Mouse (Mus musculus): ENCODE results near the gene Kat14.

The Kat14 gene

DNA sequence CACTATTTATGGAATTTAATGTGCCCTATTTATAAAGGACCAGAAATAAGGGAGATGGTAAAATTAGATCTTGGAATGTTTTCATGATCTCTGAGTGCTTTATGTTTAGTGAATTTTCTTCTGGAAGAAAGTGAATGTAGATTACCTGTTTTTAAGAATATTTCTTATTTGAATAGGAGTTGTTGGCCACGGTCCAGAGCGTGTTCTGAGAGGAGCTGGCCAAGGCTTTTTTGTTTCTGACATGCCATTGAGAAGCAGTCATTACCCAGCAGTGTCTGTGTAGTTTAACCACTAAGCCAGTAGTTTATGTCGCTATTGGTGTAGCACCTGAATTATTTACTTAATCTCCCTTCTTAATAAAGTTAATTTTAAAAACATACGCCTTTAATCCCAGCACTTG, 13.0 kb downstream of the Kat14 start:
- no peak for DNase-seq (ENCODE audit: low spot score)

- DNase-seq (ENCODE audit: low spot score), result no peak
These were observed 13.9 kb downstream of the Kat14 start for GRCm38 (mm10) chr2:144382624-144383138.

- DNase-seq (ENCODE audit: low spot score), result no peak
These were observed 17.5 kb downstream of the Kat14 start for GRCm38 (mm10) chr2:144386296-144386695.

DNA sequence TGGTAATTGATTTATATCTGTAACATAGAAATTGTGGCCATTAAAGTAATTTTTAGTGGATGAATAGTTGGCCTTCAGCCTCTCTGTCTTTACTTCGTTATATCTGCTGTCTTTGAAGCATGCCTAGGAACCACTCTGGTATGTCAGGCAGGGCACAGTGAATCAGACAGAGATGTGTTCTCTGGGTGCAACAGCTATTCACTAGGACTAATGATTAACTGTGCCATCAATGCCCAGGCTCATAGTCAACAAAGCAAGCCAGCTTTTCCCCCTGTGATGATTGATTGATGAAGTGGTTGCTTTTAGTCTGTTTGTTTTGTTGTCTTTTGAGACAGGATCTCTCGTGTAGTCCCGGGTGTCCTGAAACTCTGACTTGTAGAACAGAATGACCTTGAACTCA, 19.6 kb downstream of the Kat14 start:
- no peak for DNase-seq (ENCODE audit: low spot score)

DNA sequence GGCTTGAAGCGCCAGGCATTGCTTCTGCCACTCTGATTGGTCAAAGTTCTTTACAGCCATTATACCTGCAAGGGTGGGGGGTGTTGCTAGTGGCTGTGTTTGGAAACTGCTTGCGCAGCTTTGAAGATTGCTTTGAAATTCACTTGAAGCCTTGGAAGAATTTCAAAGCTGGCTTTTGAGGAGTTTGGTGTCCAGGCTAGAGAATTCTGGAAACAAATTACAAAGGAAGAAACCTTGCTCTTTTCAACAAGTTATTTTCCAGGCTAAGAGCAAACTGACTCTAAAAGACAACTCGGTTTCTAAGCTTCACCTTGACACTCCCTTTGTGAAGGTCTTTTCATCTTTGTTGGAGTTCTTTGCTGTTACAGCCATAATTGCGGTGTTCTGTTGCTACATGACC, 30.7 kb downstream of the Kat14 start:
- no peak for DNase-seq (ENCODE audit: low spot score)

DNA sequence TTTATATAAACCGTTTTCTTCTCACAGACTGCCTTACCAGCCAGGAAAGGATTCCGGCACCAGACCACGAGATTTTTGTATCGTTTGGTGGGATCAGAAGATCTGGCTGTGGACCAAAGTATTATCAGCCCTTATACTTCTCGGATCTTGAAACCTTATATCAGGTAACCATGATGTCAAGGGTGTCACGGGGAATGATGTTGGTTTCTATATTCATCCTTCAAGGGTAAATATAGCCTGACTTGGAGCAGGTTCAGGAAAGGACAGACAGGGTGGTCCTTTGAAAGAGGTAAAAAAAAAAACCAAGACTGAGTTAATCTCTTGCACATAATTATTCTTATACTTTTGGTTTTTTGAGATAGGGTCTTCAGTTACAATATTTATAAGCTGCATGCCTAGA, 31.9 kb downstream of the Kat14 start:
- no peak for DNase-seq (ENCODE audit: low spot score)

DNA sequence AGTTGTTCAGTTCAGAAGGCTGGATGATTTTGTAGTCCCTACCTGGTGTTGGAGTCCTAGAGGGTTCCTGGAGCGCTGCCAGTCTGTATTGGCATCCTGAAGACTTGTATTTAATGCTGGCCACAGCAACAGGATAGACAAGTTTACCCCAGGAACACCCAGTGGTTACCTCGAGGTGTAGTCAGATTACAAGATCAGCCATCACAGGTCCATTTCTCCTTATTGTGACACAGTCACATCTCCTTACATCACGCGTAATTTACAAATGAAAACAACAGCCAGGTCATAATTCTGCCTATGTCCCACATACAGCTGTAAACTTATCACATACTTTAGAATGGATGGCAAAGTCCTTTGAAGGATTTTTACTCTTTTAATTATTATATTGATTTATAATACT, 40.3 kb downstream of the Kat14 start:
- no peak for DNase-seq (ENCODE audit: low spot score)

- no peak for DNase-seq (ENCODE audit: low spot score)
These were observed 41.8 kb downstream of the Kat14 start for GRCm38 (mm10) chr2:144410603-144411002.

- no peak for DNase-seq (ENCODE audit: low spot score)
These were observed 45.9 kb downstream of the Kat14 start for GRCm38 (mm10) chr2:144414646-144415045.

DNA sequence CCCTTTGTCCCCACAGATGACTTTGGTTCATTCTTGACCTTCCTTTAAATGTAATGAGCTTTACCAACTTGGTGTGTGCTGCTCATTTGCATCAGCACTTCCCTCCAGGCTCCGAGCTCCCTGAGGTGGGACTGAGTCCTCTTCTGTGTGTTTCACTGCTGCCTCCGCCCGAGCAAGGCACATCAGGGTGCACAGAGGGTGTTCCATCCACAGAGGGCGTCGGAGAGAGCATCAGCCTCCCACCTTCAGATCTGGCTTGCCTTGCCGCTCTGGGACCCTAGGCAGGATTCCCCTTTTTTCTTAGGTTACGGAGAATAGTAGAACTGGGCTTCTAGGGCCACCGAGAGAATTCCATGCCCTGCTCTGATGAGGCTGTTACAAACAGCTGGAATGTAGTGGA, 48.1 kb downstream of the Kat14 start:
- no peak for DNase-seq (ENCODE audit: low spot score)

- DNase-seq (ENCODE audit: low spot score), result no peak
These were observed 49.3 kb downstream of the Kat14 start for GRCm38 (mm10) chr2:144418062-144418461.

GRCm38 (mm10) chr2:144422094-144422675, 53.4 kb downstream of the Kat14 start:
- DNase-seq (ENCODE audit: low spot score), result no peak

DNA sequence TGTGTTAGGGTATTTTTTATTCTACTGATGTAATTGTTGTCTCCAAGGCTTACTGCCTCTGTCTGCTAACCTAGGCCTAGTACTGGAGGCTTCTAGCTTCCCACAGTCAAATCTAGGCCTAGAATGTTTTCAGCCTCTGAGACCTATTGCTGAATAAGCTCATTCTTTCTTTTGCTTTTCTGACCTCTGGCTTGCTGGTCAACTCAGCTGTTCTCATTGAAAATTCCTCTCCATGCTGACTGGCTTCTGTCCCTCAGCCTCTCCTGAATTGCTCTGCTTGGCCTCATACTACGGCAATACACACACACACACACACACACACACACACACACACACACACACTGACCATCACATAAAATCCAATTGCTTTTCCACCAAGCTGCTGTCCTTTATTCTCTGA, 57.0 kb downstream of the Kat14 start:
- DNase-seq (ENCODE audit: low spot score), result no peak

- no peak for DNase-seq (ENCODE audit: low spot score)
These were observed 59.1 kb downstream of the Kat14 start for GRCm38 (mm10) chr2:144427852-144428251.

- DNase-seq (ENCODE audit: low spot score), result no peak
These were observed 59.9 kb downstream of the Kat14 start for GRCm38 (mm10) chr2:144428659-144429058.

DNA sequence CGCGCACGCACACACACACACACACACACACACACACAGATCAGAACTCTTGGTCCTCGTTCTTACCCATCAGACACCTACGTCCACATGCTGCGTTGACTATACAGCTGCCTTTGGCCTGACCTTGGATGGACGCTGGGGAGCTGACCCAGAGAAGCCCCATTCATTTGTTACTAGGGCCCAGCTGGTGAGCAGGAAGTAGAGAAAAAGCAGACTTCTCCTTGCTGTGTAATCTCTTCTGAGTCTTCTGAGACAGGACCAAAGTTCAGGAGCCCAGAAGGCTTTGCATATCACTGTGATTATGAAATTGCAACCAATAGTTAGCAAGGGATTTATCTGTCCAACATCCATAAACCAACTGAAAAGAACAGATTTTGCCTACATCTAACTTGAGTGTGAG, 60.4 kb downstream of the Kat14 start:
- no peak for DNase-seq (ENCODE audit: low spot score)

DNA sequence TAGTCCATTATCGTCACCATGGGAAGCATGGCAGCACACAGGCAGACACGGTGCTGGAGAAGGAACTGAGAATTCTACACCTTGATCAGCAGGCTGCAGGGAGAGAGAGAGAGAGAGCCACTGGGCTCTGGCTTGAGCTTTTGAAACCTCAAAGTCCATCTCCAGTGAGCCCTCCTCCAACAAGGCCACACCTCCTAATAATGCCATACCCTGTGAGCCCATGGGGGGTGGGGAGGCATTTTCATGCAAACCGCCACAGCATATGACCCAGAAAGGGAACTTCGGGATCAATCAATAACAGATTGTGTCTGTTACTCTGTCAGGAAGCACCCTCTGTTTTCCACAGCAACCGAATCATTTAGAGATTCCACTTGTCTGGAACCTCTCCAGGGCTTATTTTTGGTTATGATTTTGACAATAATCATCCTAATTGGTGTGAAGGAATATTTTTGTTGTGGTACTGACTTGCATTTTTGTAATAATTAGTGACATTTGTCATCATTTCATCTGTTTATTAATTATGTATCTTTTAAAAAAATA, 62.6 kb downstream of the Kat14 start:
- DNase-seq (ENCODE audit: low spot score), result no peak

- DNase-seq (ENCODE audit: low spot score), result no peak
These were observed 66.9 kb downstream of the Kat14 start for GRCm38 (mm10) chr2:144435679-144436078.

DNA sequence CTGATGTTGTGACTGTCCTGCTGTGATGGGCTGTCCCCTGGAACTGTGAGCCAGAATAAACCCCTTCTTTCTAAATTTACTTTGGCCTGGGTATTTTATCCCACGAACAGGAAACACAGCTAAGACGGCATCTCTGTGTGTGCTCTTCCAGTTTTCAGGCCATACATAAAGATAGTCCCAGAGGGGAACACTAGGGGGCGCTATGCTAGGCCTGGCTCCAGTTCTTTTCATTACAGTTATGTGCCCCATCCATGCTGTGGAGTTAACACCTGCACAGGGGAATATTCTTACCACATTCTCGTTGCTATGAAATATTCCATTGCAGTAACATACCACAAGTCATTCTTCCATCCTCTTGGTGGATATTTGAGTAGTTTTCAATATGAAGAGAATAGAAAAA, 69.6 kb downstream of the Kat14 start:
- no peak for DNase-seq (ENCODE audit: low spot score)

DNA sequence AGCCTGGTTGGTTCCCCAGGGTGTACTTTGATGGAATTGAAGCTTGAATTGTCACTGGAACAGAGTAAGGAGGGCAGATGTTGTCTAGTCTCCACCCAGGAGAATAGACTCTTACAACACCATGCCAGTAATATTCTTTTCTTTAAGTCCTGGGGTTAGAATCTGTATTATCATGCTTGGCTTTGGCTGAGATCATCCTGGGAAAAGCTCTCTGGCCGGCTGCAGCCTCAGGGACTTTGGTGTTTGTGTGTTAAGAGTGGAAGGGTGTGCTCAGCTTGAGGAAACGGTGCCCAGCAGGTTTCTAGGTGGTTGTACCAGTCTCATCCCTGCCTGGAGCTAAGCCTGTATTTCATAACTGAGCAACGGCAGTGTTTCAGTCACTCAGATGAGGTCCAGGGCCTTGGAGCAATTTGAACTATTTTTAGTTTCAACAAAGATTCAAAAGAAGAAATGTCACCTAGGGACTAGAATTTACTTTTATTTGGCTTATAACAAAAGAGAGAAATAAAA, 70.5 kb downstream of the Kat14 start:
- no peak for DNase-seq (ENCODE audit: low spot score)

- DNase-seq (ENCODE audit: low spot score), result peak; percentile 27
These were observed 72.7 kb downstream of the Kat14 start for GRCm38 (mm10) chr2:144441386-144441915.

GRCm38 (mm10) chr2:144446360-144446999, 77.7 kb downstream of the Kat14 start:
- no peak for DNase-seq (ENCODE audit: low spot score)

GRCm38 (mm10) chr2:144450378-144450777, 81.6 kb downstream of the Kat14 start:
- DNase-seq (ENCODE audit: low spot score), result no peak
